9 mouse cellular contexts compared by ENCODE assay signal in genomic region chr6:141041781-141042625, GRCm38 (mm10).
A peak's percentile ranks its signal among the peaks of the same experiment; 100 is the strongest.
DNase-seq lines count a peak whose midpoint lies in the region; ATAC-seq lines count a peak whose summit lies in the region.
"Had no signal": no experiment of that assay in that cellular context is flagged by ENCODE, and none has a peak within 500 bp of the region (broad histone marks: within the 10 kb centered on the region; RNA-seq: fewer than 3 reads in every experiment).

No protein-coding gene starts in this region.

- peak; percentile 57 for ATAC-seq in frontal cortex, adult (ENCODE audit: low TSS enrichment)
- ATAC-seq in intestine, embryonic 16.5 days, result peak; percentile 82
- peak; percentile 20; the same call in 1 of the 2 replicates for ATAC-seq in midbrain, embryonic 15.5 days (replicated peaks)
- ATAC-seq in megakaryocyte, adult 5-6 weeks (ENCODE audit: poor library complexity, severe bottlenecking), result no peak
- ATAC-seq in hindbrain, embryonic 14.5 days (ENCODE audit: low FRiP score), result no peak

- WGBS in intestine, embryonic 16.5 days, result 45% methylated on average over 16 of the region's 16 CpGs
- 70% methylated on average over 16 of the region's 16 CpGs for WGBS in midbrain, embryonic 15.5 days
- WGBS in hindbrain, embryonic 14.5 days, result 67% methylated on average over 16 of the region's 16 CpGs

- intact Hi-C loops in gastrocnemius, postnatal 14 days (cut with DNase I; ENCODE audit: low total_unique reads), result no loop called here

- no peaks in the 10 kb centered on the region for H3K36me3 ChIP-seq in intestine, embryonic 16.5 days (ENCODE audit: control insufficient read depth, insufficient read depth, low read length)
- no peaks in the 10 kb centered on the region for H3K36me3 ChIP-seq in midbrain, embryonic 15.5 days (replicated peaks)
- no peaks in the 10 kb centered on the region for H3K36me3 ChIP-seq in hindbrain, embryonic 14.5 days (replicated peaks; ENCODE audit: control insufficient read depth, insufficient read depth)
- H3K36me3 ChIP-seq: liver, embryonic 15.5 days had no signal

- H3K9ac ChIP-seq in intestine, embryonic 16.5 days (ENCODE audit: low read depth, low read length), result no peak overlapping the region
- H3K9ac ChIP-seq in midbrain, embryonic 15.5 days, result no peak overlapping the region
- no peak overlapping the region for H3K9ac ChIP-seq in hindbrain, embryonic 14.5 days
- H3K9ac ChIP-seq: liver, embryonic 15.5 days had no signal

- H3K9me3 ChIP-seq in intestine, embryonic 16.5 days (ENCODE audit: control insufficient read depth, low read length), result no peaks in the 10 kb centered on the region
- no peaks in the 10 kb centered on the region for H3K9me3 ChIP-seq in midbrain, embryonic 15.5 days
- no peaks in the 10 kb centered on the region for H3K9me3 ChIP-seq in hindbrain, embryonic 14.5 days (ENCODE audit: control insufficient read depth, low read length)
- H3K9me3 ChIP-seq: liver, embryonic 15.5 days had no signal

- DNase-seq in frontal cortex, postnatal 36 days (ENCODE audit: low spot score in 2 of 2), result no peak
- peak; percentile 46 for DNase-seq in gastrocnemius, postnatal 14 days
- no peak for DNase-seq in embryo, embryonic 9.5 days (ENCODE audit: extremely low spot score)
- DNase-seq in hindbrain, embryonic 14.5 days (ENCODE audit: low spot score), result no peak

- peak overlapping the region; percentile 26; the same call in 1 of the 2 replicates for H3K4me2 ChIP-seq in intestine, embryonic 16.5 days (ENCODE audit: low read depth, low read length)
- H3K4me2 ChIP-seq in midbrain, embryonic 15.5 days, result no peak overlapping the region
- H3K4me2 ChIP-seq in hindbrain, embryonic 14.5 days (replicated peaks), result no peak overlapping the region
- H3K4me2 ChIP-seq: liver, embryonic 15.5 days had no signal

- no peaks in the 10 kb centered on the region for H3K27me3 ChIP-seq in intestine, embryonic 16.5 days (replicated peaks; ENCODE audit: control insufficient read depth, insufficient read depth, low read length)
- no peaks in the 10 kb centered on the region for H3K27me3 ChIP-seq in midbrain, embryonic 15.5 days (replicated peaks)
- no peaks in the 10 kb centered on the region for H3K27me3 ChIP-seq in hindbrain, embryonic 14.5 days (ENCODE audit: control insufficient read depth, insufficient read depth, low read length)
- H3K27me3 ChIP-seq: liver, embryonic 15.5 days had no signal

- H3K4me1 ChIP-seq in intestine, embryonic 16.5 days (ENCODE audit: control insufficient read depth, insufficient read depth, low read length), result peaks cover 13% of the 10 kb centered on the region
- peaks cover 3% of the 10 kb centered on the region; the same call in 1 of the 2 replicates for H3K4me1 ChIP-seq in midbrain, embryonic 15.5 days
- H3K4me1 ChIP-seq in hindbrain, embryonic 14.5 days (replicated peaks; ENCODE audit: control insufficient read depth, insufficient read depth, low read length), result 0 out of 2 replicates have a peak, but pooled peaks cover 4% of the 10 kb centered on the region
- H3K4me1 ChIP-seq: liver, embryonic 15.5 days had no signal

- peak overlapping the region; percentile 61 for H3K27ac ChIP-seq in intestine, embryonic 16.5 days (ENCODE audit: low read length)
- H3K27ac ChIP-seq in midbrain, embryonic 15.5 days, result no peak overlapping the region
- no peak overlapping the region for H3K27ac ChIP-seq in hindbrain, embryonic 14.5 days
- H3K27ac ChIP-seq: liver, embryonic 15.5 days had no signal

- no peak overlapping the region for H3K4me3 ChIP-seq in intestine, embryonic 16.5 days (ENCODE audit: low read length)
- no peak overlapping the region for H3K4me3 ChIP-seq in midbrain, embryonic 15.5 days
- no peak overlapping the region for H3K4me3 ChIP-seq in hindbrain, embryonic 14.5 days (replicated peaks; ENCODE audit: low read length)
- H3K4me3 ChIP-seq: liver, embryonic 15.5 days had no signal

Comparison
In these comparisons a context has a peak if more than half of its experiments do, and no peak if none do; other contexts are left out.
1. ATAC-seq: peak in frontal cortex, adult (single experiment), intestine, embryonic 16.5 days (single experiment) and midbrain, embryonic 15.5 days (single experiment); none in megakaryocyte, adult 5-6 weeks (single experiment) and hindbrain, embryonic 14.5 days (single experiment).